Mouse (Mus musculus): ENCODE results near the gene Ndn.

Gene Ndn

GRCm38 (mm10) chr7:62346269-62346668 lies at the start of gene Ndn:
Gene Ndn, plus strand, starts transcription at chr7:62346569.
- DNase-seq: no peak

GRCm38 (mm10) chr7:62302451-62302850 lies 43.9 kb upstream of the Ndn start:
- DNase-seq: no peak

DNA sequence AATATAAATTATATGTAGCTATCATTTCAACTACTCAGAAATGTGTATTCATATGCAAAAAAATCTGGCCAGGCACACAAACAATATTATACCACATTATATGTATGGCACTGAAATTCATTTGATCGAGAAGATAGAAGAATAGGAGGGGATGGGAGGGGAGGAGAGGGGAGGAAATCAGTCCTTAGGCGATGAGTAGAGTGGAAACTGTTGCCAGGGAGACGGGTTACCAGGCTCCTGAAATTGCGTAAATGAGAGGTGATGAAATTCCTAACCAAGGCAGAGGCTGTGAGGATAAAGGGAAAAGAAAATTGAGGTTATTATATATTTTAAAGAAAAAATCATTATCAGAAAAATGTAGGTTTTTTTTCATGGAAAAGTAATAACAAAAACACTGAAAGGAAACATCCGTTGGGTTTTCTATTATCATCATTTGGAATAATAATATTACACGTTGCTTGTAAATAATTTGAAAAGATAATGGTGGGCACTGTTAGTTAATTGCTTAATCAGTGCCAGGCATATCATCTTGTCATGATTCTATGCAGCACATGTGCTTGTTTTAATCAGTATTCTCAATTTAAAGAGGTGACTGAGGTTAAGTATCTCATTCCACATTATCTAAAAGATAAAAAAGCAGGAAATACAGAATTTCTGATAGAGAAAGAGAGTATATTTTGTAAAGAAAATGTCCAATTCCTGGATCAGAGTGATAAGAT lies 39.3 kb upstream of the Ndn start:
- no peak for DNase-seq

DNA sequence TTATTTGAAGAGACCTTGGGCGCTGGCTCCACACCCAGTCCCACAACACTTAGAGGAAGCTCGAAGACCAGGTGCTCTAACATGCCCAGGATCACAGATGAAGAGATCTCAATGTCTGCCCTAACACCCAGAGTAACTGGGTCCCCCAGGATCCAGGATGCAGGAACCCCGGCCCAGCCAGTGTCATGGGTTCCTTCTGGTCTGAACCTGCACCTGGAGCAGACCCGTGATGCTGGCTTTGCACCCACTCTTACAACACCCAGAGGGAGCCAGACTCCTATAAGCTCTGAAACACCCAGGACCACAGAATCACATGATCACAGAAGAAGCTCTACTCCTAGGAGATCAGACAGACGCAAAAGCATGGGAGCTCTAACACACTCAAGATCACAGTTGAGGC lies 29.6 kb upstream of the Ndn start:
- DNase-seq: no peak

- DNase-seq: no peak
Measured at GRCm38 (mm10) chr7:62345411-62345810, 958 bp upstream of the Ndn start.

DNA sequence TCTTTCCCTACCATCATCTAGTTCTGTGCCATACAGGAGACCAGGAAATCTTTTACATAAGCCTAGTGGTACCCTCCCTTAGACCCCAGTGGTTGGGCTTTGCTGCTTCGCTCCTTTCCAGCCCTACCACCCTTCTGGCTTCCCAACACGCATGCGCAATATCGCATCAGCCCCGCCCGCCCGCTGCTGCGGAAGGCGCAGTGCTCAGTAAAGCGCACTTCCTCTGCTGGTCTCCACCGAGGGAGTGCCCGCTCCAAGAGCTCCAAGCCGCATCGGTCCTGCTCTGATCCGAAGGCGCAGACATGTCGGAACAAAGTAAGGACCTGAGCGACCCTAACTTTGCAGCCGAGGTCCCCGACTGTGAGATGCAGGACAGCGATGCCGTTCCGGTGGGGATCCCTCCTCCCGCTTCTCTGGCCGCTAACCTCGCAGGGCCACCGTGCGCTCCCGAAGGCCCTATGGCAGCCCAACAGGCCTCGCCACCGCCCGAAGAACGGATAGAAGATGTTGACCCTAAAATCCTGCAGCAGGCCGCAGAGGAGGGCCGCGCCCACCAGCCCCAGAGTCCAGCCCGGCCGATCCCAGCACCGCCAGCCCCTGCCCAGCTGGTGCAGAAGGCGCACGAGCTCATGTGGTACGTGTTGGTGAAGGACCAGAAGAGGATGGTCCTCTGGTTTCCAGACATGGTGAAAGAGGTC lies 1.9 kb downstream of the Ndn start:
- DNase-seq: peak in 1 of 2 experiments; percentile 17

DNA sequence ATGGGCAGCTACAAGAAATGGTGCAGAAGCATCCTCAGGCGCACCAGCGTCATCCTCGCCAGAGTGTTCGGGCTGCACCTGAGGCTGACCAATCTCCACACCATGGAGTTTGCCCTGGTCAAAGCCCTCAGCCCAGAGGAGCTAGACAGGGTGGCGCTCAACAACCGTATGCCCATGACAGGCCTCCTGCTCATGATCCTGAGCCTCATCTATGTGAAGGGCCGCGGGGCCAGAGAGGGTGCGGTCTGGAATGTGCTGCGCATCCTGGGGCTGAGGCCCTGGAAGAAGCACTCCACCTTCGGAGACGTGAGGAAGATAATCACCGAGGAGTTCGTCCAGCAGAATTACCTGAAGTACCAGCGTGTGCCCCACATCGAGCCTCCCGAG lies 2.4 kb downstream of the Ndn start:
- no peak for DNase-seq

- no peak for DNase-seq
Measured at GRCm38 (mm10) chr7:62351266-62351665, 4.9 kb downstream of the Ndn start.

GRCm38 (mm10) chr7:62365039-62365636 lies 18.8 kb downstream of the Ndn start:
- no peak for DNase-seq

- no peak for DNase-seq
Measured at GRCm38 (mm10) chr7:62366730-62367129, 20.4 kb downstream of the Ndn start.

DNA sequence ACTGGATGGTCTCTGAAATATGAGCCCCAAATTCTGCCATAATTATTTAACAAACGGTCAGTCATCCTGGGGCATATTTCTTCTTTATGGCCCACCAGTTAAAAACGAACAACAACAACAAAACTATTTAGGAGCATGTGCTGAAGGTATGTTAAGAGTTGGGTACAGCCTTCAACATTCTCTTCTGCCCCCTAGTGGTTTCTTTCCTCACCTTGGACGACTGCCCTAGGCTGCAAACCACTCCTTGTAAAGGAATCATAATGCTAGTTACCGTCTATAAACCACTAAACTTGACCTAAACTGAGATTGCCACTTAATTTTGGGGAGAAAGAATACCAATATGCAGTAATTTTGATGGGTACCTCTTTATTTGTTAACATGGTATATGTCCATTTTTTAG lies 29.3 kb downstream of the Ndn start:
- peak in 1 of 2 experiments; percentile 17 for DNase-seq

DNA sequence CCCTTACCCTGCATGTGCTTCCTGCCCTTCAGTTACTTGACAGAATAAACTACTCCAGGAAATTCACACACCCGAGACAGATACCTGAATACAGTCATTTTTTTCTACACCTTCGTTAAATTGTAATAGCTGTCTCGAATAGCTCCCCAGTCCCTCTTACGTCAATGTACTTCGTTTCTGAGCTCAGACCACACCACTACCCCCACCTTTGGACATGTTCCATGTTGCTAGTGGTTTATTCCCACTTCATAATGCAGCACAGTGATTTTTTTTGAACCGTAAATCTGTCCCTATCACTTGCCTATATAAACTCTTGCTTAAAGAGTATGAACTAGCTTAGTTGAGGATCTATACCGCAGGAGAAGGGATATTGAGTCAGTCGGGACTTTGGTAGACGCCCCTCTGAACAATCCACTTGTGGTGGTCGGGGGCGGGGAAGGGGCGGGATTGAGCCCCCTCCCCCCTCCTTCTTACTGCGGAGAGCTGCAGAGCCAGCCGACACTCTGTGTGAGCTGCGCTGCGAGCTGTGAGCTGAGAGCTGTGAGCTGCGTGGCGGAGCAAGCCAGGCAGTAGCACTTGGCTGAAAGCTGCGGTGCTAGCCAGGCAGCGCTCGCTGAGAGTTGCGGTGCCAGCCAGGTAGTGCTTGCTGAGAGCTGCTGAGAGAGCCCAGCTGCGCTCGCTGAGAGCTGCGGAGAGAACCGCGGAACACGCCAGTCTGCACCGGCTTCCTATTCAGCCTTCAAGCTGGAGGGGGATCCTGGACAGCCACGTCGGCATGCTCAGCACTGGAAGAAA lies 30.3 kb downstream of the Ndn start, which contains the start of gene Magel2:
TSS of gene Magel2 (plus strand) at position 501 of the 795 bp plus-strand sequence.
- no peak for DNase-seq

DNA sequence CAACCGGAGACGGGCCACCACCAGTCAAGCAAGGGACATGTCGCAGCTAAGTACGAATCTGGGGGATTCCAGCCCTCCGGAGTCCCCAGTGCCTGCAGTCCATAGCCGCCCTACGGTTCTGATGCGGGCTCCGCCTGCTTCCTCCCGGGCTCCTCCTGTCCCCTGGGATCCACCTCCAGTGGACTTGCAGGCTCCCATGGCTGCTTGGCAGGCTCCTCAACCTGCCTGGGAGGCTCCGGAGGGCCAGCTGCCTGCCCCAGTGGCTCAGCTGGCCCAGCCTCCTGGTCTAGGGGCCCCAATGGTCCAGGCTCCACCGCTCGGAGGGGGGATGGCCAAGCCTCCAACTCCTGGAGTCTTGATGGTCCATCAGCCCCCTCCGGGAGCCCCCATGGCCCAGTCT lies 30.9 kb downstream of the Ndn start:
- no peak for DNase-seq

GRCm38 (mm10) chr7:62378529-62378928 lies 32.2 kb downstream of the Ndn start:
- no peak for DNase-seq

GRCm38 (mm10) chr7:62382391-62382790 lies 36.0 kb downstream of the Ndn start:
- DNase-seq: peak; percentile 17 to 37

DNA sequence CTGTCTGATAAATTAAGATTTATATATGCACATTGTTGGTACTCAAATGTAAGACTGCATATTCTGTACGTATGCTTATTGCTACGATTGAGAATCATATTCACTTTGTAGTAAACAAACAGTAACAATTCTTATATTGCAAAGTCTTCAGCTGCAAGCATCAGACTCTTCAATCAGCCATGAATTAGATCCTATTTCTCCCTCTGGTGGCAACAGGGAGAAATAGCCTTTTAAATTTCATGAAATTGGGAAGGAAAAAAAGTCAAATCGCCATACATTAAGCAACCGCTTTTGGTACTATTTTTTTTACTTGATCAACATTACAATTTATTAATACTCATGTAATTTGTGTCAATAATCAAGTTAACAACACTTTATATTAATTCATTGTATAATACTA lies 41.9 kb downstream of the Ndn start:
- DNase-seq: no peak

DNA sequence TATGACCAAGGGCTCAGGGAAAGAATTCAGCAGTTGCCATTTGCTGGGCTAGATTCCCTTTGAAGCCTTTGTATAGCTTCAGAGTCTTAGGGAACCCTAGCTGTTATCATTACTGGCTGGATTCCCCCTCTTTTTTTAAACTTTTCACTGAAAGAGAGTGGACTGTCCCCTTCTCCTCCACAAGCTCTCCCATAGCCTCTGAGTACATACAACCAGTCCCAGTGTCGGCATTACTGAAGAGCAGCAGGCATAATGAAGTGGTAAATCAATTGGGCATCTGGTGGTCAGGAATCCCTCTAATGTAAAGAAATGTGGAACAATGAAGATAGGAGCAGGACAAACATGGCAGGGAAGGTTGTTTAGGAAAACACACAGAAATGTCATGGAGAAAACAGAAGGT lies 45.8 kb downstream of the Ndn start:
- DNase-seq: no peak

Data from kidney, adult 8-10 months (tissue).